Mouse (Mus musculus) limb, embryonic 12.5 days (tissue): ENCODE data around the gene Cdh23. TPM values are rescaled to one million over a fixed set of nuclear protein-coding genes. Genes with fewer than 3 reads are reported as not detected.

Experiments
- ATAC-seq: fragments of 200-750 bp; cut with Nextera tagmentation; 2 replicates; pipeline ENCODE4 v1.8.0; 2017; ENCODE audit warnings: low read depth, moderate TSS enrichment; ENCODE audit not compliant: insufficient number of reproducible peaks, insufficient read depth, low FRiP score, low TSS enrichment
- H3K27ac ChIP-seq: fragments of 300-500 bp; sonication (generic); 2 replicates; pipeline ENCODE4 v1.5.1; 2016; ENCODE audit warnings: mild to moderate bottlenecking, moderate library complexity
- H3K27me3 ChIP-seq: fragments of 300-500 bp; sonication (generic); 2 replicates; pipeline ENCODE4 v1.6.1; 2016; ENCODE audit warnings: mild to moderate bottlenecking, moderate library complexity
- H3K36me3 ChIP-seq: fragments of 300-500 bp; sonication (generic); 2 replicates; pipeline ENCODE4 v1.6.1; 2016; ENCODE audit warnings: mild to moderate bottlenecking, moderate library complexity
- H3K4me1 ChIP-seq: fragments of 300-500 bp; sonication (generic); replicated peaks from 2 replicates; pipeline ENCODE4 v1.6.1; 2016
- H3K4me2 ChIP-seq: fragments of 300-500 bp; sonication (generic); 2 replicates; pipeline ENCODE4 v1.6.1; 2016; ENCODE audit warnings: mild to moderate bottlenecking, moderate library complexity
- H3K4me3 ChIP-seq: fragments of 300-500 bp; sonication (generic); replicated peaks from 2 replicates; pipeline ENCODE4 v1.5.1; 2016; ENCODE audit warnings: mild to moderate bottlenecking
- H3K9ac ChIP-seq: fragments of 300-500 bp; sonication (generic); replicated peaks from 2 replicates; pipeline ENCODE4 v1.6.1; 2016; ENCODE audit warnings: mild to moderate bottlenecking, moderate library complexity
- H3K9me3 ChIP-seq: fragments of 300-500 bp; sonication (generic); 2 replicates; pipeline ENCODE4 v1.6.1; 2016; ENCODE audit warnings: mild to moderate bottlenecking, moderate library complexity
- WGBS: fragments of 180-500 bp; shearing (Covaris S2); methylation state at CpG from one replicate; pipeline ENCODE4 v1.1.7; 2016; 5-methylcytosine and 5-hydroxymethylcytosine counted together
- polyA plus RNA-seq: library from polyadenylated mRNA; unstranded; fragments of >200 nt; fragmentation: Nextera tagmentation; extraction: Ambion mirVana; gene quantifications from 2 replicates; pipeline ENCODE4 v1.2.1, GENCODE M21; 2016

Gene Cdh23
- polyA plus RNA-seq, 1 experiment from 2014 or later: 0.34 TPM

- Histone ChIP-seq H3K27ac (no peak overlapping the region), H3K27me3 (peaks cover 4% of the 10 kb centered on the region; the same call in 1 of the 2 replicates), H3K9ac (no peak overlapping the region), H3K9me3 (no peaks in the 10 kb centered on the region), H3K4me3 (no peak overlapping the region), H3K36me3 (no peaks in the 10 kb centered on the region), H3K4me2 (no peak overlapping the region), H3K4me1 (no peaks in the 10 kb centered on the region; the same call in 1 of the 2 replicates)
- 80% methylated on average over 4 of the region's 4 CpGs for WGBS
- no peak for ATAC-seq
Measured at GRCm38 (mm10) chr10:60532502-60532901, 163.8 kb downstream of the Cdh23 start.

- H3K4me2 ChIP-seq: no peak overlapping the region
- H3K27me3 ChIP-seq: peaks cover 4% of the 10 kb centered on the region; the same call in 1 of the 2 replicates
- H3K9ac ChIP-seq: no peak overlapping the region
- no peaks in the 10 kb centered on the region for H3K36me3 ChIP-seq
- no peak overlapping the region for H3K4me3 ChIP-seq
- no peaks in the 10 kb centered on the region for H3K9me3 ChIP-seq
- H3K27ac ChIP-seq: no peak overlapping the region
- peaks cover under 1% of the 10 kb centered on the region for H3K4me1 ChIP-seq
- WGBS: 28% methylated on average over 2 of the region's 2 CpGs
- ATAC-seq: no peak
Measured at GRCm38 (mm10) chr10:60531349-60531748, 164.9 kb downstream of the Cdh23 start.

GRCm38 (mm10) chr10:60530633-60531032 lies 165.7 kb downstream of the Cdh23 start:
- Histone ChIP-seq H3K36me3 (no peaks in the 10 kb centered on the region), H3K27me3 (peaks cover 4% of the 10 kb centered on the region; the same call in 1 of the 2 replicates), H3K27ac (no peak overlapping the region), H3K9ac (no peak overlapping the region; the same call in 1 of the 2 replicates), H3K4me1 (peaks cover 6% of the 10 kb centered on the region), H3K9me3 (no peaks in the 10 kb centered on the region), H3K4me2 (no peak overlapping the region), H3K4me3 (no peak overlapping the region)
- WGBS: 62% methylated on average over 10 of the region's 10 CpGs
- ATAC-seq: no peak

GRCm38 (mm10) chr10:60527949-60528348 lies 168.3 kb downstream of the Cdh23 start:
- no peak overlapping the region for H3K4me2 ChIP-seq
- H3K27me3 ChIP-seq: no peaks in the 10 kb centered on the region; the same call in 1 of the 2 replicates
- no peak for ATAC-seq
- H3K36me3 ChIP-seq: no peaks in the 10 kb centered on the region
- no peaks in the 10 kb centered on the region for H3K9me3 ChIP-seq
- no peak overlapping the region for H3K27ac ChIP-seq
- WGBS: 76% methylated on average over 7 of the region's 7 CpGs
- H3K4me1 ChIP-seq: peaks cover 10% of the 10 kb centered on the region
- no peak overlapping the region for H3K9ac ChIP-seq
- H3K4me3 ChIP-seq: no peak overlapping the region

GRCm38 (mm10) chr10:60525081-60525480 lies 171.2 kb downstream of the Cdh23 start:
- 73% methylated on average over 8 of the region's 8 CpGs for WGBS
- no peak overlapping the region for H3K4me3 ChIP-seq
- H3K27me3 ChIP-seq: no peaks in the 10 kb centered on the region; the same call in 1 of the 2 replicates
- H3K4me2 ChIP-seq: no peak overlapping the region
- no peak for ATAC-seq
- peaks cover 10% of the 10 kb centered on the region for H3K4me1 ChIP-seq
- no peak overlapping the region for H3K9ac ChIP-seq
- H3K9me3 ChIP-seq: no peaks in the 10 kb centered on the region
- H3K27ac ChIP-seq: no peak overlapping the region
- H3K36me3 ChIP-seq: no peaks in the 10 kb centered on the region

- 86% methylated on average over 11 of the region's 11 CpGs for WGBS
- ATAC-seq: no peak
Measured at GRCm38 (mm10) chr10:60516286-60516685, 180.0 kb downstream of the Cdh23 start.

GRCm38 (mm10) chr10:60498538-60498937 lies 197.8 kb downstream of the Cdh23 start:
- 5% methylated on average over 4 of the region's 4 CpGs for WGBS
- no peak overlapping the region for H3K27ac ChIP-seq

More at GRCm38 (mm10) chr10:60516286-60516685, 180.0 kb downstream of the Cdh23 start:
- Histone ChIP-seq H3K27me3 (0 out of 2 replicates have a peak, but pooled peaks cover 5% of the 10 kb centered on the region), H3K9ac (no peak overlapping the region), H3K9me3 (no peaks in the 10 kb centered on the region), H3K36me3 (no peaks in the 10 kb centered on the region), H3K27ac (no peak overlapping the region), H3K4me3 (no peak overlapping the region), H3K4me1 (no peaks in the 10 kb centered on the region), H3K4me2 (no peak overlapping the region)

GRCm38 (mm10) chr10:60495070-60495469 lies 201.2 kb downstream of the Cdh23 start:
- H3K9ac ChIP-seq: no peak overlapping the region
- 0 out of 2 replicates have a peak, but pooled peaks cover 5% of the 10 kb centered on the region for H3K4me1 ChIP-seq
- 15% methylated on average over 6 of the region's 6 CpGs for WGBS
- no peak for ATAC-seq
- H3K36me3 ChIP-seq: no peaks in the 10 kb centered on the region
- H3K4me2 ChIP-seq: no peak overlapping the region
- peaks cover 4% of the 10 kb centered on the region; the same call in 1 of the 2 replicates for H3K9me3 ChIP-seq
- H3K27me3 ChIP-seq: peaks cover 4% of the 10 kb centered on the region; the same call in 1 of the 2 replicates
- no peak overlapping the region for H3K4me3 ChIP-seq
- H3K27ac ChIP-seq: no peak overlapping the region

More at GRCm38 (mm10) chr10:60498538-60498937, 197.8 kb downstream of the Cdh23 start:
- no peaks in the 10 kb centered on the region for H3K36me3 ChIP-seq
- H3K9ac ChIP-seq: no peak overlapping the region
- ATAC-seq: no peak
- peaks cover 4% of the 10 kb centered on the region; the same call in 1 of the 2 replicates for H3K27me3 ChIP-seq
- H3K4me3 ChIP-seq: no peak overlapping the region
- H3K9me3 ChIP-seq: peaks cover 3% of the 10 kb centered on the region; the same call in 1 of the 2 replicates
- no peak overlapping the region for H3K4me2 ChIP-seq
- no peaks in the 10 kb centered on the region for H3K4me1 ChIP-seq

GRCm38 (mm10) chr10:60491538-60491937 lies 204.8 kb downstream of the Cdh23 start:
- peaks cover 4% of the 10 kb centered on the region; the same call in 1 of the 2 replicates for H3K9me3 ChIP-seq
- WGBS: 68% methylated on average over 2 of the region's 2 CpGs
- H3K9ac ChIP-seq: 0 out of 2 replicates have a peak overlapping the region, but pooled peaks have one; percentile 8
- 0 out of 2 replicates have a peak, but pooled peaks cover 5% of the 10 kb centered on the region for H3K4me1 ChIP-seq
- no peak for ATAC-seq
- no peak overlapping the region for H3K4me2 ChIP-seq
- peaks cover 4% of the 10 kb centered on the region; the same call in 1 of the 2 replicates for H3K27me3 ChIP-seq
- H3K27ac ChIP-seq: no peak overlapping the region
- H3K36me3 ChIP-seq: no peaks in the 10 kb centered on the region
- no peak overlapping the region for H3K4me3 ChIP-seq

- no peaks in the 10 kb centered on the region for H3K4me1 ChIP-seq
- H3K27me3 ChIP-seq: peaks cover 14% of the 10 kb centered on the region
- no peaks in the 10 kb centered on the region for H3K36me3 ChIP-seq
- no peak for ATAC-seq
- no peak overlapping the region for H3K9ac ChIP-seq
- H3K4me3 ChIP-seq: no peak overlapping the region
- peaks cover 6% of the 10 kb centered on the region; the same call in 1 of the 2 replicates for H3K9me3 ChIP-seq
- H3K27ac ChIP-seq: no peak overlapping the region
- no peak overlapping the region for H3K4me2 ChIP-seq
- 94% methylated on average over 6 of the region's 6 CpGs for WGBS
Measured at GRCm38 (mm10) chr10:60481381-60481780, 214.9 kb downstream of the Cdh23 start.

GRCm38 (mm10) chr10:60474549-60474948 lies 221.7 kb downstream of the Cdh23 start:
- Histone ChIP-seq H3K4me2 (no peak overlapping the region), H3K9me3 (no peaks in the 10 kb centered on the region), H3K4me3 (no peak overlapping the region), H3K36me3 (no peaks in the 10 kb centered on the region), H3K27ac (no peak overlapping the region), H3K4me1 (no peaks in the 10 kb centered on the region), H3K27me3 (peaks cover 40% of the 10 kb centered on the region), H3K9ac (no peak overlapping the region)
- 74% methylated on average over 5 of the region's 5 CpGs for WGBS
- ATAC-seq: no peak
